Mouse (Mus musculus) thymus, adult 2 months (tissue): Measurements from ENCODE around the gene Yap1.

Source experiments
- CTCF ChIP-seq: fragments of 200-500 bp; IDR thresholded peaks from 2 replicates; pipeline ENCODE4 v1.5.1; 2012; ENCODE audit warnings: mild to moderate bottlenecking, control low read depth, low read length, moderate library complexity, borderline replicate concordance; ENCODE audit not compliant: control insufficient read depth, poor library complexity, insufficient read depth; ENCODE audit errors: extremely low read depth
- POLR2A ChIP-seq: fragments of 200-500 bp; IDR thresholded peaks from 2 replicates; pipeline ENCODE4 v1.6.1; 2012; ENCODE audit warnings: mild to moderate bottlenecking, low read length, control low read depth, moderate library complexity; ENCODE audit not compliant: control insufficient read depth, poor library complexity, insufficient read depth; ENCODE audit errors: extremely low read depth

GRCm38 (mm10) chr9:7934419-7934818 lies 70.0 kb downstream of the Yap1 start:
- TF ChIP-seq POLR2A (no peak), CTCF (no peak)
